Mouse (Mus musculus): ENCODE results near the gene Gcnt1. TPM values are rescaled to one million over a fixed set of nuclear protein-coding genes. Genes with fewer than 3 reads are reported as not detected.

The Gcnt1 gene
- polyA plus RNA-seq (2012; fragmentation: generic; extraction: Trizol): under 1 TPM in 1 of 2 experiments, not detected in 1; 0.45 TPM

DNA sequence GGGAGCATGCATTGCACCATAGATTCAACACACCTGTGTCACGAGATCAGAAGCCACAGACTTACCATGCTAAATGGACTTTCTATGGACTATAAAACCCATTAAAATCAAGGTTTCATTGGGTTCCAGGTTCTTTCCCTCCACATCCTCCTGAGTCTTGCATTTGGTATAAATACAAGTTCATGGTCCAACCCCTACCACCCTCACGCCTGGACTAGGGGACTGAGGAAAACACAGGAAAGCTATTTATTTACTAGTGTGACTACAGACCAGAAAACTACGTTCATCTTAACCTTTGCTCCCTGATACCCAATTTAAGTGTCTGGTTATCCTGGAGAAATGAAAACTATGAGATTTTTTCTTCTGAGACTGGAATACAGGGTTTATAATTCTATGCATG, at the start of gene Gcnt1:
Gene Gcnt1 (minus strand): TSS at position 144 of the 400 bp plus-strand sequence.

DNA sequence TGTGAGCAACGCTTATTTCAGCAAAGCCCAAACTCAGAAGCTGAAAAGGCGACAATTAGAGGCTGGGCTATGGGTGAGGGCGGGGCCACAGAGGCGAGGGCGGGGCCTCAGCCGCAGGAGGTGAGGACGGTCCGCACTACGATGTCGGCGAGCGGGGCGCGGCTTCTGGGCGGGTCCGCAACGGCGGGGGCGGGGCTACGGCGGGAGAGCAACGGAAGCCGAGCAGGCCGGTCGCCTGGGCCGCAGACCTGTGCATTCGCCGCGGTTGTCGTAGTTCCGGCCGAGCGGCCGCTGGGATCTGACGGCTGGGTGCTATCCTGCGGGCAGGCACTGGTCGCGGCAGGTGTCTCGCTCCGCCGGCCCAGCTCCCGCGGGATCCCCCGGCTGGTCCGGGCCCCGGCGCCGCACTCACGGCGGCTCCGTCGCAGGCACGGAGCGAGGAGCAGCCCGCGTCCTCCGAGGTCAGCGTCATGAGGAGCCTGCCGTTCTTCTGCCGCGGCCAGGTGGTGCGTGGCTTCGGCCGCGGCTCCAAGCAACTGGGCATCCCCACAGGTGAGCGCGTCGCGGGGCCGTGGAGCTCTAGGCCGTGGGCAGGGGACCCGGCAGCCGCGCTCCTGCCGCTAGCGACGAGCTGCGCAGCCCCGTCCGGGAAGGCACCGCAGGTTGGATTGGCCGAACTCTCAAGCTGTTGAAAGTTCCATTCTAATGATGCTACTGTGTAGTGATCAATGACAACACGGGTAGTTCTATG, 21.4 kb upstream of the Gcnt1 start, which contains the start of gene Rfk:
Gene Rfk (plus strand): TSS at position 203 of the 751 bp plus-strand sequence.

Other genes starting within 250 kb of the Gcnt1 start
- 10 to 100 TPM in 1 of 2 experiments, 1 to 10 TPM in 1; 5.3 to 31.2 TPM for gene Rfk, start 21.2 kb upstream of the Gcnt1 start, polyA plus RNA-seq (2012; fragmentation: generic; extraction: Trizol)

Measured in C3H10T1/2 (cell line).